Mouse (Mus musculus): ENCODE measurements around the gene Herc1.

Herc1 gene

DNA sequence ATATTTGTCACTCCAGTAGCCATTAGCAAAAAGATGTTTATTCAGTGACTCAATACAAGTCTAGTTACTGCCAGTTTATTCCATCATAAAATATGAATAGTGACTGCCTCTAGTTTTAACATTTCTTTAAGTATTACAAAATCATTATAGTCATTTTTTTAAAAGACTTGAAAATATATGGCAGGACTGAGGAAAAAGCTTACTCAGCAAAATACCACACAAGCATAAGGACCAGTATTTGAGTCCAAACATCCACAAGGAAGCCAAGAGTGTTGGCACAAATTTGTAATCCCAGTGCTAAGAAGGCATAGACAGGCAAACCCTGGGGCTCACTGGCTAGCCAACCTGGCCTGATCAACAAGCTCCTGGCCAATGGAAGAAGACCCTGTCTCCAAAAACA, 143.7 kb downstream of the Herc1 start:
- no peak for DNase-seq (ENCODE audit: low spot score in 2 of 2)

DNA sequence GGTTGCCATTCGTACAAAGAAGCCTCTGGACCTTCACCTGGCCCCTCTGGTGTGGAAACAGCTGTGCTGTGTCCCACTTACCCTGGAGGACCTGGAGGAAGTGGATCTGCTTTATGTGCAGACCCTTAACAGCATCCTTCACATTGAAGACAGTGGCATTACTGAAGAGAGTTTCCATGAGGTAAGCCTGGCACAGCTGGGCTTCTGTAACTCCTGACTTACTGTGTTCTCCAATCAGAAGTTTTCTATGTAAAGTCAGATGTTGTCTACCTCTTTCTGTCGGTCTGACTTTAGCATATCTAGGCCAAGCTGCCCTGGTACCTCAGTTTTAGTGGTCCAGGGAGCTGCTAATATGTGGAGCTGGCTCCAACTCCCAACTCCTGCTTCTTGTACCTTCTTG, 151.0 kb downstream of the Herc1 start:
- DNase-seq (ENCODE audit: low spot score in 2 of 2) = no peak

DNA sequence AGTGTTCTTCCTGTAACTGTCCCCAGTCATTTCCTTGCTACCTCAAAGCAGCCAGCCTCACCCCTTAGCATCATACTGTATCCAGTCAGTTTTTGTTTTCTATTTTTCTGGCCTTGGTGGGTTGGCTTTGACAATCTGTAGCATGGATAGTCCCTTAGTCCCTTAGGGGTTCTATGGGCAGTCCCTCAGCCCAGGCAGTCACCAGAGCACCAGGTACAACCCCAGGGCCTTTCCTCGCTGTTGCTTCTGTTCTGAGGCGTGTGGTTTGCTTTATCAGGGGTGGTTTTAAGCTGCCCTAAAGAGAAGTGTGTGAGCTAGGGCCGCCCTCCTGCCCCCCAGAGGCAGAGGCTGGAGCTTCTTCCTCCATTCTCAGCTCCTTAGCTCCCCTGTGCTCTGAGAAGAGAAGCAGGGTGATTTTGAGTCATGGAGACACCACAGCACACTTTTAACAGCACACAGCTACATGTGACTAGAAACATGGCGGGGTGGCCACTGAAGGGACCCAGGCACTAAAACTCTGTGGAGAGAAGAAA, 153.7 kb downstream of the Herc1 start:
- no peak for DNase-seq (ENCODE audit: low spot score in 2 of 2)

GRCm38 (mm10) chr9:66504518-66504917, 154.3 kb downstream of the Herc1 start:
- DNase-seq (ENCODE audit: low spot score in 2 of 2) = no peak

GRCm38 (mm10) chr9:66505141-66505917, 155.1 kb downstream of the Herc1 start:
- no peak for DNase-seq (ENCODE audit: low spot score in 2 of 2)

DNA sequence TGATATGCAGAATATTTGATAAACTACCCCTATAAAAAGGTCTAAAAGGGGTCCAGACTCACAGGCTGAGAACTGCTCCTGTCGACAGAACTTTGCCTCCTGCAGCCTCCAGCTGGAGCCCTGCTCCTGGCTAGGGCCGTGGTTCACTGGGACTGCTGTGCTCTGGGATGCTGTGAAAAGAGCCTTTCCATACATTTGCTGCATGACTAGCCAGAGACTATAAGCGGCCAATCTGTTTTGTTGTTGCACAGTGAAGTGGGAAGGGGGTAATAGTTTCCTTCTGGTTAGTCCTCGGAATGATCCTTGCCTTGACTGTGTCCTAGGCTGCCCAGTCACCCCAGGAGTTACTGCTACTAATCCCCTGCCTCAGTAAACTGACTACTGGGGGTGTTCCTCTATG, 155.8 kb downstream of the Herc1 start:
- no peak for DNase-seq (ENCODE audit: low spot score in 2 of 2)

GRCm38 (mm10) chr9:66506424-66506823, 156.2 kb downstream of the Herc1 start:
- no peak for DNase-seq (ENCODE audit: low spot score in 2 of 2)

DNA sequence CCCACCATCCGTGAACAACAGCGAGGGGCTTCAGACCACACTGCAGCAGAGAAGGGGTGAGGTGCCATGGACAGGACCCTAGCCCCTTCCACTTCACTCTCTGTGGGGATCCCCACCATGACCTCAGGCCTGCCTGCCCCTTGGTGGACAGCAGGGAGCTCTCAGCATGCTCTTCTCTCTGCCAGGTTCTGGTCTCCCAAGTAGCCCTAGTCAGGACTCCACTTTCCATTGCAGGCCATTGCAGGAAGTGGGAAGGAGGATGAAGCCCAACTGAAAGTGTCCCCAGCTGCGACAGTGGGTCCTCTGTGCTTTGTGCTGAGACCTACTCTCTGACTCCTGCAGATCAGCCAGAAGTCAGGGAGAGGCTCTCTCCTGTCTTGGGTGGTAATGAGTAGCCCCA, 157.4 kb downstream of the Herc1 start:
- DNase-seq (ENCODE audit: low spot score in 2 of 2) = no peak

GRCm38 (mm10) chr9:66508890-66509399, 158.7 kb downstream of the Herc1 start:
- DNase-seq (ENCODE audit: low spot score in 2 of 2) = no peak

DNA sequence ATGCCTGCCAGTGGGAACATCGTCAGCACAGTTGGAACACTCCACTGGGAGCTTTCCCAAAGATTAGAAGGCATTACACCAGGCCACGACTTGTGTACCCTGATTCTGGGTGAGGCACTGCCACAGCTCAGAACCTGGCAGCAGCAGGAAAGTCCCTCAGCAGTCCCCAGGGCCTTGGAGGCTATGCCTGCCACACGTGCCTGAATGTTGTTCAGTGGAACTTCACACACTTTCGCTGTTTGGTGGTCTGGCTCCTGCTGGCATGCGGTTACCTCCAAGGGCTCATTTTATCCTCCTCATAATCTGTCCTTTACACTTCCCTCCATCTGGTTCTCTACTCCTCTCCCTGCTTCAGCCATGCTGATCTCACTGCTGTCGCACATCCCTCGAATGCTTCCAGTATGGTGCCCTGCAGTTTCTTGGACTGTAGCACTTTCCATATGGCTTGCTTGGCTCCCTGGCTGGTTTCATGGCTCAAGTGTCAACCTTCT, 160.1 kb downstream of the Herc1 start:
- no peak for DNase-seq (ENCODE audit: low spot score in 2 of 2)

DNA sequence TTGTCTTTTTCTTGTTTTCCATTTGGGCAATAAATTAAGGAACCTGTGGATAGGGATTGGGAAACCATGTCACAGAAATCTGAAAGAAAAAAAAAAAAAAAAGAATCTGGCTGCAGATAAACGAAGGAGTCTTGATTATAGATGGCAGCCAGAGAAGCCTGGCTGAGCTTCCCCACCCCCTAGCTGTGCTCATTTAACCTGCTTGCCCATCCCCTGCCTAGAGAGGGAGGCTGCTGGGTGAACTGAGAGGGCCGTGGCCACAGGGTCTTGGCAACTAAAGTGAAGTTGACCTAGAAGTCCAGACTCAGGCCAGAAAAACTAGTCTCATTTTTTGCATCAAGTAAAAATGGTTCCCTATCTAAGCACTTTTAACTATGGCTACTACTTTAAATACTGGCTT, 160.7 kb downstream of the Herc1 start:
- DNase-seq (ENCODE audit: low spot score in 2 of 2) = no peak

DNA sequence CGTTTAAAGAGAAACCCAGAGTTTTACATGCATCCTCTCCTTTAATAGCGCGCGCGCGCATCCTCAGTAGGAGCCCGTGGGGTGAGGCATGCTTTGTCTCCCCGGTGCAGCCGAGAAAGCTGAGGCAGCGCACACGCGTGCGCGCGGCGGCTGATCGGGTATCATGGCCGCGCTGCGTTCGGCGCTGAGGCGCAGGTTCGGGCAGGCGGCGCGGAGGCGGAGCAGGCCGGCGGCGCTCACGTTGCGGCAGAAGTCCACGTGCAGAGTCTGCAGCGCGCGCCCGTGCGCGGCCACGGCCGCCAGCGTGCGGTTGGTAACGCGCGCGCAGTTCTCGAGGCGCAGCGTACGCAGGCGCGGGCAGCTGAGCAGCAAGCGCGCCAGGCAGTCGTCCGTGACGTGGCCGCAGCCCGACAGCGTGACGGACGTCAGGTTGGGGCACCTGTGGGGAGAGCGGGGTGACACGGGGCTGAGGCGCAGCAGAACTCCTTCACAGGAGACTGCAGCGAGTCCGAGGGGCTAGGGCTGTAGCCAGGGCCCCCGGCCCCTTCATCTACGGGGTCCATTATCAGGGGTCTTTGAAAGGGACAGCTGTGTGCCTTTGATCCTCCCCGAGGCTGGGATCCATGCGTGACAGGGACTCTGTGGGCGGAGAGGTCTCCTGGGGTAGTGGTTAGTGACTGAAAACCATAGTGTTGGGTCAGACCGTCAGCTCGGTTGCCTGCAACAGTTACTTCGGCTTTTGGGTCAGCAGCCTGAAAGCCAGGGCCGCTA, 161.5 kb downstream of the Herc1 start:
- DNase-seq (ENCODE audit: low spot score in 2 of 2) = peak; percentile 82 to 93

DNA sequence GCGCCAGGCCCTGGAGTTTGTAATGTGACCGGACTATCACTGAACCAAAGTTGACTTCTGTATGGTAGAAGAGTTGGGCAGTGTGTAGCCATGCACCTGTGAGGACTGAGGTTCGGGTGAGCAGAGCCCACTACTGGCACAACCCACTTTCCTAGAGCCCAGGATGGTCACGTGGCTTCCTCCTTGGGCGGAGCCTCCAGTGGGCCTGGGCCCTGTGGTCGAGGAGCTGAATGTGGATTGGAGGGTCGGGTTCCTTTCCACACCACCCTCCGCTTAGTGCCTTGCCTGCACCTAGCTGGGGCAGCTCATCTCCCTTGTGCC, 162.1 kb downstream of the Herc1 start:
- peak; percentile 76 to 80 for DNase-seq (ENCODE audit: low spot score in 2 of 2)

DNA sequence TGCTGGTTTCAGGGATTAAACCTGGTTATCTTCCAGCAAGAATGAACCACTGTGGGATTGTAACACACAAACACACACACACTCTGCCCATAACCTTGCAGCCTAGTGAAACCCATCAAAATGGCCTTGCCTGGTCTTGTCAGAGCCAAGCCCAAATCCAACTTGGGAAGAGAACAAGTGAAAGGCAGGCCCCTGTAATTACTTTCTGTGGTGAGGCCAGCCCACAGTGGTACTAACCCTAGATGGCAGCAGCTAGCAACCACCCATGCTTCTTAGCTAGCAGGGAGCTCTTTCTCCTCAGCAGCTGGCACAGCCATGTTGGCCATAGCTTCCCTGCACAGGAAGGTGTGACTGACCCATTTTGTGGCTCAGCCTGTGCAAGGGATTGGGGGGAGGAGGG, 162.9 kb downstream of the Herc1 start:
- no peak for DNase-seq (ENCODE audit: low spot score in 2 of 2)

GRCm38 (mm10) chr9:66513661-66514255, 163.5 kb downstream of the Herc1 start:
- DNase-seq (ENCODE audit: low spot score in 2 of 2) = no peak

- peak in 1 of 2 experiments; percentile 23 for DNase-seq (ENCODE audit: low spot score in 2 of 2)
Measured at GRCm38 (mm10) chr9:66514256-66514770, 164.1 kb downstream of the Herc1 start, which contains the start of gene Fbxl22. Gene Fbxl22, minus strand, starts transcription at chr9:66514593.

- DNase-seq (ENCODE audit: low spot score in 2 of 2) = no peak
Measured at GRCm38 (mm10) chr9:66515115-66515514, 164.9 kb downstream of the Herc1 start.

DNA sequence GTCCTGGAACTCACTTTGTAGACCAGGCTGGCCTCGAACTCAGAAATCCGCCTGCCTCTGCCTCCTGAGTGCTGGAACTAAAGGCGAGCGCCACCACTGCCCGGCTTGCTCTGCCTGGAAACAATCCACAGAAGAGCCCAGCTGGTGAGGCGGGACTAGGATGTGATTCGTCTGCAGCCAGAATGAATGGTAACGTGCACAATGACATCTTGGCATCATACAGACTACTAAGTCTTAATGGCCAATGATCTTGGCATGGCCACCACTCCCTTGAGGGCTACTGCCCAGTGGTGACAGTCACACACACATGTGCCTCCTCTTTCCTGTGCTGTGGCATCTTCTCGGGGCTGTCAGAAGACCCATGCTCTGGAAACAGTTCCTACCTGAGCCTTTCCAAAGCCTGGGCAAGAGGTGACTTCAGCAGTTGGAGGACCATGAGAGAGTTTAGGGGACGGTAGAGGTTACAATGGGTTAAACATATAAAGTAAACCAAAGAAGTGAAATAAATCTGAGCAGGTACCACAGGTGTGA, 165.5 kb downstream of the Herc1 start:
- no peak for DNase-seq (ENCODE audit: low spot score in 2 of 2)

GRCm38 (mm10) chr9:66516296-66516940, 166.2 kb downstream of the Herc1 start:
- no peak for DNase-seq (ENCODE audit: low spot score in 2 of 2)

GRCm38 (mm10) chr9:66517746-66518145, 167.5 kb downstream of the Herc1 start:
- DNase-seq (ENCODE audit: low spot score in 2 of 2) = no peak

GRCm38 (mm10) chr9:66518251-66518650, 168.0 kb downstream of the Herc1 start:
- DNase-seq (ENCODE audit: low spot score in 2 of 2) = no peak
